Mouse (Mus musculus): ENCODE measurements at regions not wholly inside any gene's neighbourhood (a gene's known extent, or its start where the extent isn't known, plus 50 kb on each side); places are given as distances from the start of the nearest gene placed in this dataset.

GRCm38 (mm10) chr15:14418532-14418931 lies 1245.1 kb upstream of the Cdh6 start:
- DNase-seq = peak; percentile 37

GRCm38 (mm10) chr15:14385347-14385746 lies 1211.9 kb upstream of the Cdh6 start:
- DNase-seq = no peak

- no peak for DNase-seq
Measured at GRCm38 (mm10) chr15:14378340-14378739, 1204.9 kb upstream of the Cdh6 start.
